Mouse (Mus musculus): ENCODE data around the gene Hmga2. TPM values are rescaled to one million over a fixed set of nuclear protein-coding genes. Genes with fewer than 3 reads are reported as not detected.

Hmga2 gene
- polyA plus RNA-seq, 1 experiment from 2014 or later = 0.71 TPM

DNA sequence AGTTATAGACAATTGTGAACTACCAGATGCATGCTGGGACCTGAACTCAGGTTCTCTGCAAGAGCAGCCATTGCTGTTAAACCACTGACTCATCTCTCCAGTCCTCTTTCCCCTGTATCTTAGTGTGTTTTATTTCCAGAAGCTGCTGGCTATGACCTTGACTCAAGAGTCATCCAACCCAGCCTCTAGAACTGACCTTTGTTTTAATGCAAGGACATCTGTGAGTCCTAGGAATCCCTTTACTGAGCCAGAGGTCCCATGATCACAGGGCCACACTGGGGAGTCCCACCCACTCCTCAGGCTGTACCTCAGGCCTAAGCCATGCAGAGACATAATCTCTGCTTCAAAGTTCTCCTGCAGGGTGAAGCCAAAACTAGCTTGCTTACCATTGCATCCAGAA lies 21.8 kb upstream of the Hmga2 start:
- no peak overlapping the region for H3K4me2 ChIP-seq (ENCODE audit: low read length)
- no peak for ATAC-seq
- H3K27me3 ChIP-seq (replicated peaks; ENCODE audit: control insufficient read depth, insufficient read depth, low read length) = no peaks in the 10 kb centered on the region
- no peak overlapping the region for H3K4me3 ChIP-seq (replicated peaks; ENCODE audit: low read length)
- H3K27ac ChIP-seq (ENCODE audit: low read length) = no peak overlapping the region
- no peak overlapping the region for H3K9ac ChIP-seq (replicated peaks; ENCODE audit: low read depth, low read length)
- H3K9me3 ChIP-seq (ENCODE audit: control insufficient read depth, low read length) = no peaks in the 10 kb centered on the region
- no peaks in the 10 kb centered on the region for H3K36me3 ChIP-seq (ENCODE audit: control insufficient read depth, insufficient read depth)
- no peaks in the 10 kb centered on the region for H3K4me1 ChIP-seq (replicated peaks; ENCODE audit: control insufficient read depth, insufficient read depth, low read length)

DNA sequence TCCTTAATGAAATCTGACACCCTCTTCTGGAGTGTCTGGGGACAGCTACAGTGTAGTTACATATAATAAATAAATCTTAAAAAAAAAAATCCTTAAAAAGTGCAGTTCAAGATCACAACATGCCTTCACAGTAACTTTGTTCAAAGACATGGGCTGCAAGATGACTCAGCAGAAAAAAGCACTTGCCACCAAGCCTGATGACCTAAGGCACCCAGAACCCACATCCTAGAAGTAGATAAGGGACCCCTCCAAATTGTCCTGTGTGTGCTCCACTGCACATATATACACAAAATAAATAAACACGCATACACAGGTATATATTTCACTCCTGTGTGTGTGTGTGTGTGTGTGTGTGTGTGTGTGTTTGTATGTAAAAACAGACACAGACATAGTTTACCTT lies 18.4 kb upstream of the Hmga2 start:
- H3K27ac ChIP-seq (ENCODE audit: low read length) = no peak overlapping the region
- 85% methylated on average over 1 of the region's 1 CpGs for WGBS
- H3K9ac ChIP-seq (replicated peaks; ENCODE audit: low read depth, low read length) = no peak overlapping the region
- H3K36me3 ChIP-seq (ENCODE audit: control insufficient read depth, insufficient read depth) = no peaks in the 10 kb centered on the region
- no peaks in the 10 kb centered on the region for H3K9me3 ChIP-seq (ENCODE audit: control insufficient read depth, low read length)
- no peaks in the 10 kb centered on the region for H3K27me3 ChIP-seq (replicated peaks; ENCODE audit: control insufficient read depth, insufficient read depth, low read length)
- no peak overlapping the region for H3K4me2 ChIP-seq (ENCODE audit: low read length)
- no peak overlapping the region for H3K4me3 ChIP-seq (replicated peaks; ENCODE audit: low read length)
- ATAC-seq = no peak
- H3K4me1 ChIP-seq (replicated peaks; ENCODE audit: control insufficient read depth, insufficient read depth, low read length) = no peaks in the 10 kb centered on the region

DNA sequence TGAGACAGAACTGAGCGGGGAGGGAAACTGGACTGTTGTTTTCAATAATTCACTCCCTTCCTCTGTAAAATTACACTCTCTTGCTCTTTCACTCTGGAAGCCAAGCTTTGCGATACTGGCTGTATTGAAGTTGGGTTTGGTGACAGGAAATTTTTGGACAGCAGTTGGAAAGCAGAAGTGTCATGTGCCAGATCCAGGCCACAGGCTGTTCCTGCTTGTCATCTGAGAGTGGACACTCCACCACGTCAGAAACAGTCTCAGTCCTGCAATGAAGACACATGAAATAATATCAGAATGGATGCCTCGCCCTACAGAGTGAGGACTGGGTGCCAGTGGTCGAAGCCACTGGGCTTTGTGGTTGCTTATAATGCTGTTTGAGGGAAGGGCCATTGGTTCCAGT lies 15.2 kb upstream of the Hmga2 start:
- no peaks in the 10 kb centered on the region for H3K4me1 ChIP-seq (replicated peaks; ENCODE audit: control insufficient read depth, insufficient read depth, low read length)
- H3K4me2 ChIP-seq (ENCODE audit: low read length) = no peak overlapping the region
- WGBS = 93% methylated on average over 5 of the region's 5 CpGs
- H3K9ac ChIP-seq (replicated peaks; ENCODE audit: low read depth, low read length) = no peak overlapping the region
- H3K27me3 ChIP-seq (replicated peaks; ENCODE audit: control insufficient read depth, insufficient read depth, low read length) = no peaks in the 10 kb centered on the region
- H3K9me3 ChIP-seq (ENCODE audit: control insufficient read depth, low read length) = peaks cover 7% of the 10 kb centered on the region
- no peaks in the 10 kb centered on the region for H3K36me3 ChIP-seq (ENCODE audit: control insufficient read depth, insufficient read depth)
- ATAC-seq = no peak
- no peak overlapping the region for H3K4me3 ChIP-seq (replicated peaks; ENCODE audit: low read length)
- H3K27ac ChIP-seq (ENCODE audit: low read length) = no peak overlapping the region

DNA sequence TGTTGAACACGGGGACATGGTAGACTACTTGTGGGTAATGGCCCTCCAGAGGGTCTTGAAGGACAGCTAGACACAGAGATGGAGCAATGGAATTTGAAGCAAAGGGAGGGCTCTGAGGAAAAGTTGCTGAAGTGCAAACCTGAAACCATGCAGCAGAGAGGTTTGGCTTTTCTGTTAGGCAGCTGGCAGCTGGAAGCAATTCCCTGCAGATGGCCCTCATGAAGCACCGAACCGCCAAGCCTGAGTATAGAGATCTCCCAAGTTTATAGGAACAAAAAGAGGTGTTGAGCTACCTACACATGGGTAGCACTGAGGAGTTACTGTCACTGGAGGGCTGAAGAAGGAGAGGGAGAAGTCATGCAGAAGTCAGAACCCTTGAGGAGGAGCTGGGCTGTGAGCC lies 13.3 kb upstream of the Hmga2 start:
- H3K4me2 ChIP-seq (ENCODE audit: low read length) = no peak overlapping the region
- no peaks in the 10 kb centered on the region for H3K4me1 ChIP-seq (replicated peaks; ENCODE audit: control insufficient read depth, insufficient read depth, low read length)
- H3K9me3 ChIP-seq (ENCODE audit: control insufficient read depth, low read length) = peaks cover 11% of the 10 kb centered on the region
- H3K27me3 ChIP-seq (replicated peaks; ENCODE audit: control insufficient read depth, insufficient read depth, low read length) = no peaks in the 10 kb centered on the region
- no peak overlapping the region for H3K27ac ChIP-seq (ENCODE audit: low read length)
- ATAC-seq = no peak
- H3K36me3 ChIP-seq (ENCODE audit: control insufficient read depth, insufficient read depth) = no peaks in the 10 kb centered on the region
- no peak overlapping the region for H3K9ac ChIP-seq (replicated peaks; ENCODE audit: low read depth, low read length)
- no peak overlapping the region for H3K4me3 ChIP-seq (replicated peaks; ENCODE audit: low read length)
- WGBS = 89% methylated on average over 3 of the region's 3 CpGs

DNA sequence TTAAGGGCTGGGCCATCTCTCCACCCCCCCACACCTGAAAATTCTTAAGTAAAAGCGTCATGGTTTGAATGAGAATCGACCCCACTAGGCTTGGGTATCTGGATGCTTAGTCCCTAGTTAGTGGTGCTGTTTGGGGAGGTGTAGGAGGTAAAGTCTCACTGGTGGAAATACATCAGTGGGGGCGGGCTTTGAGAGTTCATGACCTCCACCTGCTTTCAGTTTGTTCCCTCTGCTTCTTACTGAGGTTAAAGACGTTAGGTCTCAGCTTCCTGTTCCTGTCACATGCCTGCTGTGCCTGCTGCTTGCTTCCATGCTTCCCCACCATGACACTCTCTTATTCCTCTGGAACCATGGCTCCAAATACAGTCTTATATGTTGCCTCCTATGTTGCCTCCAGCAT lies 12.3 kb upstream of the Hmga2 start:
- 84% methylated on average over 4 of the region's 4 CpGs for WGBS

DNA sequence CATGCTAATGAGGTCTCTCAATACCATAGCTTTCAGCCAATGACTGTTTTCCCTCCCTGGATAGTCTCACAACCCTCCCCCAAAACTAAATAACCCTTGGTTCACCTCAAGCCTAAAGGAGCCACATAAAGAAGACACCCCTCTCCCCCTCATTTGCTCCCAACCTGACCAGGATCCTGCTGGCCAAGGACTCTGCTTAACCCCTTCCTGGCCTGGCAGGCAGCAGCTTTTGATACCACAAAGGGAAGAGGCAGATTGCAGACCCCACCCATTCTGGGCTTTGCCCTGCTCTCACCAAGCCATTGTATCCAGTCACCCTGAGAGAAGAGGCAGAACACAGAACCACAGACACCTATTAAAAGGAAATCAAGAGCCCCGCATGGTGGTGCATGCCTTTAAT lies 11.6 kb upstream of the Hmga2 start:
- Histone ChIP-seq H3K9ac (replicated peaks; ENCODE audit: low read depth, low read length) (no peak overlapping the region), H3K4me3 (replicated peaks; ENCODE audit: low read length) (no peak overlapping the region), H3K9me3 (ENCODE audit: control insufficient read depth, low read length) (peaks cover 11% of the 10 kb centered on the region), H3K36me3 (ENCODE audit: control insufficient read depth, insufficient read depth) (no peaks in the 10 kb centered on the region), H3K27me3 (replicated peaks; ENCODE audit: control insufficient read depth, insufficient read depth, low read length) (no peaks in the 10 kb centered on the region), H3K27ac (ENCODE audit: low read length) (no peak overlapping the region), H3K4me2 (ENCODE audit: low read length) (no peak overlapping the region), H3K4me1 (replicated peaks; ENCODE audit: control insufficient read depth, insufficient read depth, low read length) (no peaks in the 10 kb centered on the region)
- WGBS = 95% methylated on average over 1 of the region's 1 CpGs
- no peak for ATAC-seq

More for the DNA sequence above, 12.3 kb upstream of the Hmga2 start:
- H3K36me3 ChIP-seq (ENCODE audit: control insufficient read depth, insufficient read depth) = no peaks in the 10 kb centered on the region
- no peak overlapping the region for H3K4me2 ChIP-seq (ENCODE audit: low read length)
- H3K27ac ChIP-seq (ENCODE audit: low read length) = no peak overlapping the region
- no peak overlapping the region for H3K9ac ChIP-seq (replicated peaks; ENCODE audit: low read depth, low read length)
- peaks cover 11% of the 10 kb centered on the region for H3K9me3 ChIP-seq (ENCODE audit: control insufficient read depth, low read length)
- H3K4me1 ChIP-seq (replicated peaks; ENCODE audit: control insufficient read depth, insufficient read depth, low read length) = no peaks in the 10 kb centered on the region
- no peaks in the 10 kb centered on the region for H3K27me3 ChIP-seq (replicated peaks; ENCODE audit: control insufficient read depth, insufficient read depth, low read length)
- no peak overlapping the region for H3K4me3 ChIP-seq (replicated peaks; ENCODE audit: low read length)
- ATAC-seq = no peak

DNA sequence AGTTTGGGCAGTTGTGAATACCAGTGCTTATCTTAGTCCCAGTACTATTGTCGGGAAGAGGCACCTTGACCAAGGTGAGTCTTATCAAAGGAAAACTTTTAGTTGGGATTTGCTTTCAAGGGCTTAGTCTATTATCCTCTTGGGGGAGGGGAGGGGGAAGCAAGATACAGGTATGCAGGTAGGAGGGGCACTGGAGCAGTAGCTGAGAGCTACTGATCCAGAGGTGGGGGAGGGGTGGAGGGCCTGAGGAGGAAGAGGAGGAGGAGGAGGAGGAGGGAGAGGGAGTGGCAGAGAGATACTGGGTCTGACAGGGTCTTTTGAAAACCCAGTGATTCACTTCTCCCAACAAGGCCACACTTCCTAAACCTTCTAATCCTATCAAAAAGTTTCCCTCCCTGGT lies 9.2 kb upstream of the Hmga2 start:
- H3K9ac ChIP-seq (replicated peaks; ENCODE audit: low read depth, low read length) = no peak overlapping the region
- 79% methylated on average over 1 of the region's 1 CpGs for WGBS
- H3K36me3 ChIP-seq (ENCODE audit: control insufficient read depth, insufficient read depth) = no peaks in the 10 kb centered on the region
- no peak overlapping the region for H3K4me3 ChIP-seq (replicated peaks; ENCODE audit: low read length)
- no peaks in the 10 kb centered on the region for H3K27me3 ChIP-seq (replicated peaks; ENCODE audit: control insufficient read depth, insufficient read depth, low read length)
- no peak overlapping the region for H3K4me2 ChIP-seq (ENCODE audit: low read length)
- peaks cover 11% of the 10 kb centered on the region for H3K9me3 ChIP-seq (ENCODE audit: control insufficient read depth, low read length)
- H3K27ac ChIP-seq (ENCODE audit: low read length) = no peak overlapping the region
- ATAC-seq = no peak
- H3K4me1 ChIP-seq (replicated peaks; ENCODE audit: control insufficient read depth, insufficient read depth, low read length) = no peaks in the 10 kb centered on the region

DNA sequence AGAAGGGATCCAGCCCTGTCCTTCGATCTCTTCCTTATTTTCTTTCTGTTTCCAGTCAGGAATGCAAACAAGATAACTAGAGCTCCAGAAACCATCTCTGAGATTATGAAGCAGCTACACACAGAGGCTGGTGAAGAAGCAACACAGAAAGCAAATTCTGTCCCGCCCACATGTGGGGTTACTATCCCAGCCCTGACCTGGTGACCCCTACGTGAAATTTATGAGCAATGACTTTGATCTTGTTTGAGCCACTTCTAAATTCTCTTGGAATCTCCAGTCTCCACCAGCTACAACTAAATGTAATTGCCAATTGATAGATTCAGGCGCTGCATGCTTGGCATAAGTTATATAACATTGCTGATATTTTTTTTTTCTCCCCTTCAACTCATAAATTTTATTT lies 7.9 kb upstream of the Hmga2 start:
- no peaks in the 10 kb centered on the region for H3K36me3 ChIP-seq (ENCODE audit: control insufficient read depth, insufficient read depth)
- ATAC-seq = no peak

DNA sequence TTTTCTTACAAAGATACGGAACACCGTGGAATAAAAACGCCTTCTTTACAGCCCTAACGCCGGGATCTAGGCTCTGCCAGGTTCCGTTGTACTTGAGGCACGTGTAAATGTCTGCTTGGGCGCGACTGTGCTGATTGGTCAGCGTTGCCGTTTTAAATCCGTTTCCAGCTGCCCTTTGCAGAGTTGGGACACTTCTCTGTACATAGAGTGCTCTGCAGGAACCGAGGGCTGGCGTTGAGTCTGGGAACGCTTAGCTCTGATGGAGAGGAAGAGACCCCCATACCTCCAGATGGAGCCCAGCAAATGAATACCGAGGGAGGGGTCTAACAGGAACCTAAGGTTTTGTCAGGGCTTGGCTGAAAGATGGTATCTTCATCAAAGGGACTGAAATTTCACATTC lies 1.9 kb upstream of the Hmga2 start:
- H3K4me2 ChIP-seq (ENCODE audit: low read length) = peak overlapping the region; percentile 91
- H3K9ac ChIP-seq (replicated peaks; ENCODE audit: low read depth, low read length) = 0 out of 2 replicates have a peak overlapping the region, but pooled peaks have one; percentile 13
- H3K9me3 ChIP-seq (ENCODE audit: control insufficient read depth, low read length) = no peaks in the 10 kb centered on the region
- WGBS = under 1% methylated on average over 16 of the region's 16 CpGs
- H3K36me3 ChIP-seq (ENCODE audit: control insufficient read depth, insufficient read depth) = no peaks in the 10 kb centered on the region
- H3K4me3 ChIP-seq (replicated peaks; ENCODE audit: low read length) = peak overlapping the region; percentile 18
- no peak for ATAC-seq
- H3K4me1 ChIP-seq (replicated peaks; ENCODE audit: control insufficient read depth, insufficient read depth, low read length) = peaks cover 45% of the 10 kb centered on the region
- H3K27me3 ChIP-seq (replicated peaks; ENCODE audit: control insufficient read depth, insufficient read depth, low read length) = peaks cover 5% of the 10 kb centered on the region; the same call in 1 of the 2 replicates
- no peak overlapping the region for H3K27ac ChIP-seq (ENCODE audit: low read length)

More for the DNA sequence above, 7.9 kb upstream of the Hmga2 start:
- Histone ChIP-seq H3K4me2 (ENCODE audit: low read length) (no peak overlapping the region), H3K9me3 (ENCODE audit: control insufficient read depth, low read length) (peaks cover 11% of the 10 kb centered on the region), H3K27ac (ENCODE audit: low read length) (no peak overlapping the region), H3K4me3 (replicated peaks; ENCODE audit: low read length) (no peak overlapping the region), H3K27me3 (replicated peaks; ENCODE audit: control insufficient read depth, insufficient read depth, low read length) (no peaks in the 10 kb centered on the region), H3K9ac (replicated peaks; ENCODE audit: low read depth, low read length) (no peak overlapping the region), H3K4me1 (replicated peaks; ENCODE audit: control insufficient read depth, insufficient read depth, low read length) (no peaks in the 10 kb centered on the region)
- WGBS = 89% methylated on average over 4 of the region's 4 CpGs

DNA sequence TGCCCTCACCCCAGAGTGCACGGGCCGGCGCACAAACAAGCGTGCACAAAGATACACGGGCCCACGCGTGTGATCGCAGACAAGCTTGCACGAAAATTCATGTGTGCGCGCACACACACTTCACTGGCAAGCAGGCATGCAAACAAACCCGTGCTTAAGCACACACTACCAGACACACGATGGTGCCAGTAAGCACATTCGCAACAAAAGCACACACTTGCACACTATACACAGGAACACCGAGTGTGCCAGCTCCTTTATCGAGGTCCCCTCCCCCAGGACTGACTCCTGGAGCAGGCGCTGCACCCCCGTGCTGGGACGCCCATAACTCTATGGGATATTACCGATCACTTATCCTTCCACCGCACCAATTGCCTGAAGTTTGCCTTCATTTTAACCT lies 1.2 kb upstream of the Hmga2 start:
- Histone ChIP-seq H3K4me3 (replicated peaks; ENCODE audit: low read length) (peak overlapping the region; percentile 60), H3K27me3 (replicated peaks; ENCODE audit: control insufficient read depth, insufficient read depth, low read length) (peaks cover 5% of the 10 kb centered on the region; the same call in 1 of the 2 replicates), H3K36me3 (ENCODE audit: control insufficient read depth, insufficient read depth) (no peaks in the 10 kb centered on the region), H3K9ac (replicated peaks; ENCODE audit: low read depth, low read length) (peak overlapping the region; percentile 44), H3K27ac (ENCODE audit: low read length) (no peak overlapping the region), H3K4me1 (replicated peaks; ENCODE audit: control insufficient read depth, insufficient read depth, low read length) (peaks cover 45% of the 10 kb centered on the region), H3K4me2 (ENCODE audit: low read length) (peak overlapping the region; percentile 91), H3K9me3 (ENCODE audit: control insufficient read depth, low read length) (no peaks in the 10 kb centered on the region)
- under 1% methylated on average over 21 of the region's 21 CpGs for WGBS
- no peak; the same call in 1 of the 2 replicates for ATAC-seq
